Mouse (Mus musculus) heart, embryonic 15.5 days (tissue): ENCODE results near the gene Rps8. TPM values are rescaled to one million over a fixed set of nuclear protein-coding genes. Genes with fewer than 3 reads are reported as not detected.
A peak's percentile ranks its signal among the peaks of the same experiment; 100 is the strongest.
"Not testable (repeated sequence)": the region's sequence is repeated elsewhere in the genome, so short reads cannot be mapped to it uniquely, and the experiment has no call there.

ENCODE experiments used
- ATAC-seq: fragments of 200-750 bp; cut with Nextera tagmentation; replicated peaks from 2 replicates; pipeline ENCODE4 v1.8.0; 2017; ENCODE audit warnings: low read depth, moderate TSS enrichment; ENCODE audit not compliant: insufficient number of reproducible peaks, insufficient read depth, low FRiP score
- H3K27ac ChIP-seq: fragments of 300-500 bp; sonication (generic); 2 replicates; pipeline ENCODE4 v1.5.1; 2015; ENCODE audit warnings: mild to moderate bottlenecking, inconsistent platforms
- H3K27me3 ChIP-seq: fragments of 300-500 bp; sonication (generic); 2 replicates; pipeline ENCODE4 v1.6.1; 2015; ENCODE audit warnings: inconsistent platforms
- H3K36me3 ChIP-seq: fragments of 300-500 bp; sonication (generic); 2 replicates; pipeline ENCODE4 v1.6.1; 2015; ENCODE audit warnings: mild to moderate bottlenecking, inconsistent platforms
- H3K4me1 ChIP-seq: fragments of 300-500 bp; sonication (generic); replicated peaks from 2 replicates; pipeline ENCODE4 v1.6.1; 2015; ENCODE audit warnings: inconsistent platforms
- H3K4me2 ChIP-seq: fragments of 300-500 bp; sonication (generic); 2 replicates; pipeline ENCODE4 v1.6.1; 2015; ENCODE audit warnings: inconsistent platforms, mild to moderate bottlenecking, moderate library complexity
- H3K4me3 ChIP-seq: fragments of 300-500 bp; sonication (generic); 2 replicates; pipeline ENCODE4 v1.5.1; 2015; ENCODE audit warnings: mild to moderate bottlenecking, inconsistent platforms
- H3K9ac ChIP-seq: fragments of 300-500 bp; sonication (generic); 2 replicates; pipeline ENCODE4 v1.6.1; 2015; ENCODE audit warnings: mild to moderate bottlenecking, inconsistent platforms
- H3K9me3 ChIP-seq: fragments of 300-500 bp; sonication (generic); replicated peaks from 2 replicates; pipeline ENCODE4 v1.6.1; 2016; ENCODE audit warnings: inconsistent platforms
- WGBS: fragments of 180-500 bp; shearing (Covaris S2); methylation state at CpG from one replicate; pipeline ENCODE4 v1.1.7; 2015; ENCODE audit warnings: mixed read lengths; 5-methylcytosine and 5-hydroxymethylcytosine counted together
- polyA plus RNA-seq: library from polyadenylated mRNA; unstranded; fragments of >200 nt; fragmentation: Nextera tagmentation; extraction: Ambion mirVana; gene quantifications from 2 replicates; pipeline ENCODE4 v1.2.1, GENCODE M21; 2015

The Rps8 gene
- polyA plus RNA-seq = 538 and 545 TPM in 2 replicates

- Histone ChIP-seq H3K4me2 (peak within 1 kb of the TSS; percentile 76), H3K27ac (peak within 1 kb of the TSS; percentile 87), H3K27me3 (no peaks in the 10 kb centered on the region), H3K4me3 (peak within 1 kb of the TSS; percentile 90), H3K9ac (peak within 1 kb of the TSS; percentile 98), H3K9me3 (no peaks in the 10 kb centered on the region), H3K36me3 (peaks cover 47% of the 10 kb centered on the region), H3K4me1 (peaks cover 30% of the 10 kb centered on the region)
- WGBS = 0% methylated on average over 52 of the region's 52 CpGs
- peak; percentile 92 for ATAC-seq
Measured at GRCm38 (mm10) chr4:117155792-117156355, at the start of gene Rps8. Rps8 (minus strand) TSS chr4:117156243.

- H3K27me3 ChIP-seq = no peaks in the 10 kb centered on the region
- H3K4me1 ChIP-seq = no peaks in the 10 kb centered on the region
- H3K9ac ChIP-seq = no peak overlapping the region
- H3K4me3 ChIP-seq = no peak overlapping the region
- H3K27ac ChIP-seq = peak overlapping the region; percentile 55
- H3K4me2 ChIP-seq = peak overlapping the region; percentile 56
- no peak for ATAC-seq
- WGBS = 63% methylated on average over 4 of the region's 4 CpGs
- H3K36me3 ChIP-seq = no peaks in the 10 kb centered on the region
- no peaks in the 10 kb centered on the region for H3K9me3 ChIP-seq
Measured at GRCm38 (mm10) chr4:117202992-117203354, 46.9 kb upstream of the Rps8 start.

GRCm38 (mm10) chr4:117202046-117202991, 46.3 kb upstream of the Rps8 start:
- H3K4me3 ChIP-seq = peak overlapping the region; percentile 34
- no peaks in the 10 kb centered on the region for H3K4me1 ChIP-seq
- ATAC-seq = peak; percentile 67; the same call in 1 of the 2 replicates
- no peaks in the 10 kb centered on the region for H3K27me3 ChIP-seq
- peak overlapping the region; percentile 56 for H3K4me2 ChIP-seq
- H3K36me3 ChIP-seq = no peaks in the 10 kb centered on the region
- H3K9me3 ChIP-seq = no peaks in the 10 kb centered on the region
- H3K9ac ChIP-seq = peak overlapping the region; percentile 36; the same call in 1 of the 2 replicates
- peak overlapping the region; percentile 55 for H3K27ac ChIP-seq
- WGBS = under 1% methylated on average over 25 of the region's 25 CpGs

- H3K9ac ChIP-seq = no peak overlapping the region
- no peaks in the 10 kb centered on the region for H3K9me3 ChIP-seq
- no peaks in the 10 kb centered on the region for H3K36me3 ChIP-seq
- no peak for ATAC-seq
- H3K4me2 ChIP-seq = no peak overlapping the region
- no peak overlapping the region for H3K4me3 ChIP-seq
- 92% methylated on average over 14 of the region's 14 CpGs for WGBS
- H3K27ac ChIP-seq = no peak overlapping the region
- no peaks in the 10 kb centered on the region for H3K27me3 ChIP-seq
- H3K4me1 ChIP-seq = 0 out of 2 replicates have a peak, but pooled peaks cover 5% of the 10 kb centered on the region
Measured at GRCm38 (mm10) chr4:117191804-117192203, 35.8 kb upstream of the Rps8 start.

- H3K4me3 ChIP-seq = no peak overlapping the region
- 65% methylated on average over 7 of the region's 7 CpGs for WGBS
- ATAC-seq = no peak
- no peak overlapping the region for H3K9ac ChIP-seq
- no peaks in the 10 kb centered on the region for H3K9me3 ChIP-seq
- no peaks in the 10 kb centered on the region for H3K27me3 ChIP-seq
- H3K36me3 ChIP-seq = no peaks in the 10 kb centered on the region
- H3K27ac ChIP-seq = peak overlapping the region; percentile 78
- H3K4me2 ChIP-seq = no peak overlapping the region
- H3K4me1 ChIP-seq = 0 out of 2 replicates have a peak, but pooled peaks cover 5% of the 10 kb centered on the region
Measured at GRCm38 (mm10) chr4:117190660-117191059, 34.6 kb upstream of the Rps8 start.

GRCm38 (mm10) chr4:117189856-117190543, 34.0 kb upstream of the Rps8 start:
- peak overlapping the region; percentile 56 for H3K4me2 ChIP-seq
- peak; percentile 75 for ATAC-seq
- under 1% methylated on average over 9 of the region's 9 CpGs for WGBS

GRCm38 (mm10) chr4:117189382-117189855, 33.4 kb upstream of the Rps8 start:
- Histone ChIP-seq H3K4me1 (0 out of 2 replicates have a peak, but pooled peaks cover 5% of the 10 kb centered on the region), H3K27ac (peak overlapping the region; percentile 78), H3K9me3 (no peaks in the 10 kb centered on the region), H3K36me3 (no peaks in the 10 kb centered on the region), H3K27me3 (no peaks in the 10 kb centered on the region), H3K9ac (peak overlapping the region; percentile 60), H3K4me2 (peak overlapping the region; percentile 56), H3K4me3 (peak overlapping the region; percentile 48)
- peak; percentile 62; the same call in 1 of the 2 replicates for ATAC-seq
- WGBS = 1% methylated on average over 16 of the region's 16 CpGs

More at GRCm38 (mm10) chr4:117189856-117190543, 34.0 kb upstream of the Rps8 start:
- H3K9ac ChIP-seq = peak overlapping the region; percentile 60
- no peaks in the 10 kb centered on the region for H3K36me3 ChIP-seq
- peak overlapping the region; percentile 48 for H3K4me3 ChIP-seq
- 0 out of 2 replicates have a peak, but pooled peaks cover 5% of the 10 kb centered on the region for H3K4me1 ChIP-seq
- H3K27me3 ChIP-seq = no peaks in the 10 kb centered on the region
- no peaks in the 10 kb centered on the region for H3K9me3 ChIP-seq
- peak overlapping the region; percentile 78 for H3K27ac ChIP-seq

- 56% methylated on average over 3 of the region's 3 CpGs for WGBS
- ATAC-seq = no peak
- H3K4me1 ChIP-seq = 0 out of 2 replicates have a peak, but pooled peaks cover 5% of the 10 kb centered on the region
Measured at GRCm38 (mm10) chr4:117188969-117189368, 32.9 kb upstream of the Rps8 start.

GRCm38 (mm10) chr4:117182759-117183096, 26.7 kb upstream of the Rps8 start:
- H3K4me3 ChIP-seq = peak overlapping the region; percentile 60
- peaks cover 12% of the 10 kb centered on the region for H3K4me1 ChIP-seq
- WGBS = 10% methylated on average over 9 of the region's 9 CpGs
- H3K9me3 ChIP-seq, H3K27me3 ChIP-seq, ATAC-seq: not testable (repeated sequence)
- peak overlapping the region; percentile 62 for H3K27ac ChIP-seq
- H3K4me2 ChIP-seq = peak overlapping the region; percentile 76
- H3K36me3 ChIP-seq = peaks cover 21% of the 10 kb centered on the region
- peak overlapping the region; percentile 66 for H3K9ac ChIP-seq

More at GRCm38 (mm10) chr4:117188969-117189368, 32.9 kb upstream of the Rps8 start:
- Histone ChIP-seq H3K27ac (peak overlapping the region; percentile 78), H3K4me2 (peak overlapping the region; percentile 56), H3K4me3 (peak overlapping the region; percentile 48), H3K9me3 (no peaks in the 10 kb centered on the region), H3K36me3 (no peaks in the 10 kb centered on the region), H3K27me3 (no peaks in the 10 kb centered on the region), H3K9ac (peak overlapping the region; percentile 60)

- whole genome bisulfite sequencing = 1% methylated on average over 42 of the region's 42 CpGs
- Histone ChIP-seq H3K9ac (peak within 1 kb of the TSS; percentile 66), H3K27me3 (no peaks in the 10 kb centered on the region), H3K9me3 (no peaks in the 10 kb centered on the region), H3K4me2 (peak within 1 kb of the TSS; percentile 76), H3K27ac (peak within 1 kb of the TSS; percentile 62), H3K4me3 (peak within 1 kb of the TSS; percentile 60), H3K36me3 (peaks cover 27% of the 10 kb centered on the region), H3K4me1 (peaks cover 12% of the 10 kb centered on the region)
- ATAC-seq = peak; percentile 95
Measured at GRCm38 (mm10) chr4:117181863-117182758, 26.1 kb upstream of the Rps8 start, which contains the start of gene Kif2c. Kif2c (minus strand) TSS chr4:117182639.
